9 mouse cellular contexts compared by ENCODE assay signal in the genomic region with DNA sequence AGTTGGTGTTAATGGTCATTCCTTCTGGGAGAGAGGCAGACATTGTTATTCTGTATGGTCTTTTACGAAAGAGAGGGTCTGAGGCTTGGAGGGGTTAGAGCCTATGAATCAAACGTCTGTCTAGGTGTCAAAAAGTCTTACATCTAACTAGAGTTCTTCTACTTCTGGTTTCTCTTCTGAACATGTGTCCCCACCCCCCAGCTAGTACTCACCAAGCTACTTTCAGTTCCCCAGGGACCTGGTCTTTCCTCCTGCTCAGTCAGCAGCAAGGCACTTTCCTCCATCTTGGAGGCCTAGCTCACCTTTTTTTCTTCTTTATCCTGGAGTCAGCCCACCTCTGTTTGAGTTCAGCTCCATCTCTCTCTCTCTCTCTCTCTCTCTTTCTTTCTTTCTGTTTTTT. TPM values are rescaled to one million over a fixed set of nuclear protein-coding genes. Genes with fewer than 3 reads are reported as not detected.
DNase-seq lines count a peak whose midpoint lies in the region; ATAC-seq and TF ChIP-seq lines count a peak whose summit lies in the region.
"Had no signal": no experiment of that assay in that cellular context is flagged by ENCODE, and none has a peak within 500 bp of the region (broad histone marks: within the 10 kb centered on the region; RNA-seq: fewer than 3 reads in every experiment).

No protein-coding gene starts in this region.

- H3K9ac ChIP-seq in kidney, embryonic 15.5 days: no peak overlapping the region
- peak overlapping the region; percentile 64 for H3K9ac ChIP-seq in forebrain, embryonic 13.5 days
- H3K9ac ChIP-seq in intestine, postnatal 0 days (ENCODE audit: low read depth, low read length): no peak overlapping the region
- no peak overlapping the region; the same call in 1 of the 2 replicates for H3K9ac ChIP-seq in midbrain, embryonic 11.5 days (ENCODE audit: low read length)

- ATAC-seq in kidney, embryonic 15.5 days (replicated peaks; ENCODE audit: low FRiP score): no peak
- no peak for ATAC-seq in forebrain, embryonic 13.5 days
- ATAC-seq in intestine, postnatal 0 days: no peak
- ATAC-seq in midbrain, embryonic 11.5 days (ENCODE audit: low FRiP score): no peak
- ATAC-seq in erythroblast, adult 5-6 weeks (replicated peaks; ENCODE audit: low FRiP score, poor library complexity, severe bottlenecking): no peak

- H3K27me3 ChIP-seq in kidney, embryonic 15.5 days: peaks cover 8% of the 10 kb centered on the region; the same call in 1 of the 2 replicates
- H3K27me3 ChIP-seq in forebrain, embryonic 13.5 days: no peaks in the 10 kb centered on the region
- H3K27me3 ChIP-seq in intestine, postnatal 0 days (replicated peaks; ENCODE audit: control insufficient read depth, insufficient read depth, low read length): peaks cover 4% of the 10 kb centered on the region; the same call in 1 of the 2 replicates
- no peaks in the 10 kb centered on the region for H3K27me3 ChIP-seq in midbrain, embryonic 11.5 days (ENCODE audit: control insufficient read depth, insufficient read depth, low read length)

- no peaks in the 10 kb centered on the region for H3K36me3 ChIP-seq in kidney, embryonic 15.5 days
- no peaks in the 10 kb centered on the region for H3K36me3 ChIP-seq in forebrain, embryonic 13.5 days (ENCODE audit: poor library complexity, severe bottlenecking)
- H3K36me3 ChIP-seq in intestine, postnatal 0 days (ENCODE audit: control insufficient read depth, insufficient read depth): no peaks in the 10 kb centered on the region
- H3K36me3 ChIP-seq in midbrain, embryonic 11.5 days (ENCODE audit: control insufficient read depth, insufficient read depth, low read length): no peaks in the 10 kb centered on the region
- H3K36me3 ChIP-seq: G1E had no signal

- TF ChIP-seq CTCF in intestine, postnatal 0 days (IDR thresholded peaks at IDR 0.05; ENCODE audit: low read depth): no peak

- no peak overlapping the region for H3K27ac ChIP-seq in kidney, embryonic 15.5 days
- peak overlapping the region; percentile 89 for H3K27ac ChIP-seq in forebrain, embryonic 13.5 days
- no peak overlapping the region for H3K27ac ChIP-seq in intestine, postnatal 0 days (ENCODE audit: low read depth, low read length)
- no peak overlapping the region for H3K27ac ChIP-seq in midbrain, embryonic 11.5 days (ENCODE audit: low read depth, low read length)

- peak overlapping the region; percentile 36; the same call in 1 of the 2 replicates for H3K4me3 ChIP-seq in kidney, embryonic 15.5 days (replicated peaks)
- peak overlapping the region; percentile 43 for H3K4me3 ChIP-seq in forebrain, embryonic 13.5 days
- peak overlapping the region; percentile 22; the same call in 1 of the 2 replicates for H3K4me3 ChIP-seq in intestine, postnatal 0 days (ENCODE audit: low read depth, low read length)
- 0 out of 2 replicates have a peak overlapping the region, but pooled peaks have one; percentile 26 for H3K4me3 ChIP-seq in midbrain, embryonic 11.5 days (ENCODE audit: low read depth, low read length)

- WGBS in kidney, embryonic 15.5 days: 76% methylated on average over 2 of the region's 2 CpGs
- 81% methylated on average over 2 of the region's 2 CpGs for WGBS in forebrain, embryonic 13.5 days
- WGBS in intestine, postnatal 0 days: 87% methylated on average over 2 of the region's 2 CpGs
- WGBS in midbrain, embryonic 11.5 days: 98% methylated on average over 2 of the region's 2 CpGs

- no peaks in the 10 kb centered on the region for H3K9me3 ChIP-seq in kidney, embryonic 15.5 days (replicated peaks)
- no peaks in the 10 kb centered on the region for H3K9me3 ChIP-seq in forebrain, embryonic 13.5 days (replicated peaks)
- no peaks in the 10 kb centered on the region for H3K9me3 ChIP-seq in intestine, postnatal 0 days (ENCODE audit: control insufficient read depth)
- no peaks in the 10 kb centered on the region for H3K9me3 ChIP-seq in midbrain, embryonic 11.5 days (ENCODE audit: control insufficient read depth, low read length)
- H3K9me3 ChIP-seq: G1E had no signal

- peak overlapping the region; percentile 64 for H3K4me2 ChIP-seq in kidney, embryonic 15.5 days
- peak overlapping the region; percentile 62 for H3K4me2 ChIP-seq in forebrain, embryonic 13.5 days
- peak overlapping the region; percentile 57 for H3K4me2 ChIP-seq in intestine, postnatal 0 days (replicated peaks; ENCODE audit: low read depth)
- H3K4me2 ChIP-seq in midbrain, embryonic 11.5 days: peak overlapping the region; percentile 51

- no peak for DNase-seq in kidney, adult 11 months
- no peak for DNase-seq in midbrain, embryonic 11.5 days (ENCODE audit: low spot score, missing footprints)
- DNase-seq in layer of hippocampus, adult 18-20 months (ENCODE audit: low spot score in 2 of 2): no peak
- no peak for DNase-seq in gastrocnemius, adult 18-20 months (ENCODE audit: low spot score)

- H3K4me1 ChIP-seq in kidney, embryonic 15.5 days: peaks cover 19% of the 10 kb centered on the region
- peaks cover 42% of the 10 kb centered on the region for H3K4me1 ChIP-seq in forebrain, embryonic 13.5 days
- H3K4me1 ChIP-seq in intestine, postnatal 0 days (replicated peaks; ENCODE audit: control insufficient read depth, insufficient read depth, low read length): 0 out of 2 replicates have a peak, but pooled peaks cover 4% of the 10 kb centered on the region
- H3K4me1 ChIP-seq in midbrain, embryonic 11.5 days (ENCODE audit: control insufficient read depth, insufficient read depth, low read length): no peaks in the 10 kb centered on the region

RNA-seq across cellular contexts. Expression of a gene that starts 48.9 kb away (rescaled TPM):
- 5.3 and 6.5 TPM in 2 replicates for polyA plus RNA-seq in kidney, embryonic 15.5 days (2015; fragmentation: Nextera tagmentation; extraction: Ambion mirVana)
- 8.8 and 12.4 TPM in 2 replicates for polyA plus RNA-seq in forebrain, embryonic 13.5 days (2015; fragmentation: Nextera tagmentation; extraction: Ambion mirVana)
- polyA plus RNA-seq in intestine, postnatal 0 days (2015; fragmentation: Nextera tagmentation; extraction: Ambion mirVana): 6.8 and 8.0 TPM in 2 replicates
- polyA plus RNA-seq in midbrain, embryonic 11.5 days (2014; fragmentation: Nextera tagmentation; extraction: Ambion mirVana): 7.2 and 9.2 TPM in 2 replicates
- total RNA-seq in erythroblast, adult 5-6 weeks (2015; ENCODE audit: low replicate concordance): 6.1 and 13.1 TPM in 2 replicates
- 20.1 and 26.1 TPM in 2 replicates for total RNA-seq in erythroblast, adult 5-6 weeks (2017; ENCODE audit: low replicate concordance)
- 10 to 100 TPM; 14.2 to 14.6 TPM for total RNA-seq in layer of hippocampus, adult 18-20 months (2021)
- total RNA-seq in gastrocnemius, adult 18-20 months (2021): 10 to 100 TPM in 1 of 2 experiments, 1 to 10 TPM in 1; 7.2 to 12.1 TPM
- polyA plus RNA-seq: G1E had no signal

RNA-seq across cellular contexts. Expression of a gene that starts 49.1 kb away (rescaled TPM):
- 11.4 and 12.3 TPM in 2 replicates for polyA plus RNA-seq in kidney, embryonic 15.5 days (2015; fragmentation: Nextera tagmentation; extraction: Ambion mirVana)
- 11.6 and 12.7 TPM in 2 replicates for polyA plus RNA-seq in forebrain, embryonic 13.5 days (2015; fragmentation: Nextera tagmentation; extraction: Ambion mirVana)
- 10.4 and 11.2 TPM in 2 replicates for polyA plus RNA-seq in intestine, postnatal 0 days (2015; fragmentation: Nextera tagmentation; extraction: Ambion mirVana)
- polyA plus RNA-seq in midbrain, embryonic 11.5 days (2014; fragmentation: Nextera tagmentation; extraction: Ambion mirVana): 10.9 and 12.1 TPM in 2 replicates
- total RNA-seq in erythroblast, adult 5-6 weeks (2015; ENCODE audit: low replicate concordance): 0.63 TPM in 1 of 2 replicates, not detected in the other
- total RNA-seq in erythroblast, adult 5-6 weeks (2017; ENCODE audit: low replicate concordance): 0.14 and 0.68 TPM in 2 replicates
- total RNA-seq in layer of hippocampus, adult 18-20 months (2021): 10 to 100 TPM; 15.1 to 16.6 TPM
- total RNA-seq in gastrocnemius, adult 18-20 months (2021): 1 to 10 TPM; 1.8 to 1.9 TPM
